Mouse (Mus musculus) embryo, embryonic 11 days (tissue): ENCODE measurements around the gene Bahcc1.

Experiments
- DNase-seq: peaks from one replicate; pipeline ENCODE4 v3.0.0-alpha.2; 2015

The Bahcc1 gene

DNA sequence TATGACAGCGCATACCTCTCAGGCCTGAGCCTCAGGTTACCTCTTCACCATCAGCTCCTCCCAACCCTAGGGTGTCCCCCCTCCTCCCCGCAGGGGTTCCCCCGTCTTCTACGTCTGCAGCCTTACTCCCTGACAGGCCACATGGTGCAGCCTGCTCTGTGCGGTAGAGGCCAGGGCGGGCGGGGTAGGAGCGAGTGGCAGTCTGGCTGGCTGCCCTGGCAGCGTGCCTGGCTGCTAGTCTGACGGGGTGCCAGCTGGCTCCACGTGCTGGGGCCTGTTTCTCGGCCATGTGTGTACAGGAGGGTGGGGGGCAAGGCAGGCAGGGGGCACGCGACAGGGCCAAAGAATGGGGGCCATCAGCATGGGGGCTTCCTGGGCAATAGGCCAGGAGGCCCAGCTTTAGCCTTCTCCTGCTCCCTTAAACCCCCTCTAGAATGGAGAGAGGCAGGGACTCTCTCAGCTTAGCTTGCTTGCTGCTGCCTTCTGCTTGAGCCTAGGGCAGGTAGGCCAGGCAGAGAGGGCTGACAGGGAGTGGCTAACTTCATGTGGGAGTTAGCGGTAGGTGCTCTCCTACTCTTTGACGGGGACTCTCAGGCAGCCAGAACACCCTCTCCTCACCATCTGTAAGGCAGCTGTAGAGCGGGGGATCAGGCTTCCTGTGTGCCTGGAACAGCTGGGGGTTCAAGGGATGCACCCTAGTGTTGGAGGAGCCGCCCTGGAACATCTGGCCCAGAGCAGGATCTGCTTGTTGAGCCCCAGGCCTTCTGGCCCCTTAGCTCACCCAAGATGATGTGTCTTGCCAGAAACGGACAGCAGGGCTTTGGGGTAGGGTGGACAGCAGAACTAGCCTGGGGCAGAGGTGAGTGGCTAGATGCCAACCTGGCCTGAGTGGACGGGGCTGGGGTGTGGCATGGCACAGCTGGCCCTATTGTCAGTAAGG, 28.9 kb downstream of the Bahcc1 start:
- DNase-seq, result no peak

DNA sequence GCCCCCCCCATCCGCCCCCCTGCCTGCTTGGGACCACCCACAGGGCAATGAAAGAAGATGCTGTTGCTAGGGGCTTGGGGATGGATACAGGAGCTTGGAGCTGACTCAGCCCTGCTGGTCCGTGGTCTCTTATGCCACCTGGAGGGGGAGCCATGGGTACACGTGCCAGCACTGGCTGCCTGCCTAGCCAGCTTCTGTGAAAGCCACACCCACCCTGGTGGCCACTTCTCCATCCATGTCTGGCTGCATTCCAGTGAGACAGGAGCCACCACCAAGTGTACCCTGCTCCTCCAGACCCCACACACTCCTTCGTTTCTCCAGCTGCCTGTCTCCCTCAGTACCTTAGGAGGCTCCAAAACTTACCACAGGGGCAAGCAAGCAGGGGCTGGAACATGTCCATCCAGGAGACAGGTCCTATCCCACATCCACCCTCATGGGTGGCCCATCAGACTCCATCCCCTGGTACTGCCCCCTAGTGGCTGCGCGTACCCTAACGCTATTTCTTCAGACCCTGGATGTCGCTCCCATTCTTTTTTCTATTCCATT, 29.7 kb downstream of the Bahcc1 start:
- DNase-seq, result peak; percentile 80

DNA sequence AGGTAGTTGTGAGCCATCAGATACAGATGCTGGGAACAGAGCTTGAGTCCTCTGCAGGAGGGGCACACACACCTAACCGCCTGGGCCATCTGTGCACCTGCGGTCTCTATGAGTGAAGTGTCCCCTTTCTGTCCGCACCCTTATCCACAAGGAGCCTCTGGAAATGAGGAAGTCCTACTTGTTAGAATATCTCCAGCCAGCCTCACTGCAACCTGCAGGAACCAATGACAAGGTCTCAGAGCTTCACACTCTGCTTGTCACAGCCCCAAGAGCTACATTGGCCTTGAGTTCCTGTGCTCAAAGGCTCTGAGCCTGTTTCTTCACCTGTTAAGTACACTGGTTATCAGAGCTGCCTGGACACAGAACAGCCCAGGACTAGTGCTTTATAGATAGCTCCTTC, 30.4 kb downstream of the Bahcc1 start:
- DNase-seq, result no peak

DNA sequence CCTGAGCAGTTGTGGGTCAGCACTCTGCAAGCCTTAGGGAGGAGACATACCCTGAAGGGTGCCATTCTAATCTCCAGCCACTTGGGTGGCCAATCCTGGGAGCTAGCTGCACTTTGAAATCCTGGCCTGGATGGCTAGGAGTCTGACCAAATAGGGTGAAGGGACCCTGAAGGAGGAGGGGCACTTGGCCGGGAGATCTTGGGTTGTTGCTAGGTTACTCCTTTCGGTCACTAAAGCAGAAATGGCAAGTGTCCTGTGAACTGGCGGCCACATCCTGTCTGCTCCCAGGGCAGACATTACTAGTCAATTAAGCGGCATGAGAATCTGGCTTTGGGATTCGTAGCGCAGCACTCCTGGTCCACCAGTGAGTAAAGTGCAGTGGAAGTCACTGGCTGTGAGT, 31.3 kb downstream of the Bahcc1 start:
- DNase-seq, result peak; percentile 34

DNA sequence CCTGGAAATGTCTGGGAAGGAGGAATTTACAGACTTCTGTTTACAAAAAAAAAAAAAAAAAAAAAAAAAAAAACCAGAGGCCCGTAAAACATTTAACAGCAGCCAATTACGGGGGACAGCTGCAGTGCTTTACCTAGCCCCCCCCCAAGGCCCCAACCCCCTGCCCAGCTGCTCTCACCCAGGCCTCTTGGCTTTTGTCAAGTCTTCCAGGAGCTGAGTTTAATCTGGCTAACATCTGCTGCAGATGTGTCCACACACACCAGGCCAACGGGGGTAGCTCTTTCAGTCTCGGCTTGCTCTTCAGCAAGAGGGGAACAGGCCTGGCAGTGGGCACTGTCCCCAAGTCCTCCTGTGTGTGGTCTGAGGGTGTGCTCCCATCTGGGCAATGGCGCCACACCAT, 32.7 kb downstream of the Bahcc1 start:
- peak; percentile 36 for DNase-seq

DNA sequence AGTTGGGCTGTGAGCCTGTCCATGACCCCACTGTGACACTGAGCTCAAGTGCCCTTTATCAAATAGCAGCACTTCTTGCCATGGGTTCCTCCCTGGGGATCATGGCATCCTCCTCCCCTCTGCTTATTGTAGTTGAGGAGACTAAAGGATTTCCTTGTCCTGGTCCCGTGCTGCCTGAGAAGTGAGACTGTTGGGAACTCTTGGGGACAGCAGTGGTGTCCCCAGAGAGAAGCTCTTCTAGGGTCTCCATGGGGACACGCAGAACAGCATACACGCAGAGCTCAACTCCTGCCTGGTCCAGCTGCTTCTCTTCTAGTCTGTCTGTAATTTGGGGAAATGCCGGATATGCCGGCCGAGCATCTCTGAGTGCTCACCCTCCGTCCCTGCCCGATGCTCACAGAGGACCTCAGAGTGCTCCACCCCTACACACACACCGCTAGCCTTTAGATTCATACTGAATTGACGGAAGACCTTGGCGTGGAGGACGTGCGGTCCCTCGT, 33.6 kb downstream of the Bahcc1 start:
- no peak for DNase-seq

DNA sequence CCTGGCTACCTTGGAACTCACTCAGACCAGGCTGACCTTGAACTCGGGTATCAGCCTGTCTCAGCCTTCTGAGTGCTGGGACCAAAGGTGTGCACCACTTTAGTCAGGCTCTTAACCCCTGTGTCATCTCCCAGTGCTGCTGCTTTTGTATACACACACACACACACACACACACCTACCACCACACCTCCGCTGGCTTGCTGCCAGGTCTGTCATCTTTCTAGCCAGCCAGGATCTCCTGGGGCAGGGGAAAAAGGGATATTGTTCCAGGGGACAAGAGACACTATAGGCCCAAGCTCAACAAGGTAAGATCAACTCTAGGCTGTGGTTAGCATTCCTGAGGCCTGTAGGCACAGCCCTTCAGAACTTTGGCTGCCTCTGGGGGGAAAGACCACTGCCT, 34.5 kb downstream of the Bahcc1 start:
- no peak for DNase-seq

DNA sequence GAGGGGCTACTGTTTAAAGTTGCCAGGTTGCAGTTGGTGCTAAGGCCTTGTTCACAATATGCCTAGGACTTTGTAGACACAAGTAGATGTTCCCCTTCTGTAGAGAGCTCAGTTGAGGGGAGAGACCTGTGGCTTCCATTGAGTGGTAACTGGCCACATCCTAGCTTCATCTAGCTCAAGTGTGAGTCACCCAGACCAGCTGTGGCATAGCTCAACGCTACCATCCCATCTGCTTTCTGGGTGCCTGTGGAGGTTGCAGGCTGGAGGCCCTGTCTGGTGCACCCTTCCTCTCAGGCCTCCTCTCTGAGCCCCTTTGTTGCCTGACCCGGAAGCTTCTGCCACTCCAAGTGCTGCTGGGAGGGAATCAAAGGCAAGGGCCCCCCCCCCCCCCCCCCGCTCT, 34.9 kb downstream of the Bahcc1 start:
- DNase-seq, result no peak

DNA sequence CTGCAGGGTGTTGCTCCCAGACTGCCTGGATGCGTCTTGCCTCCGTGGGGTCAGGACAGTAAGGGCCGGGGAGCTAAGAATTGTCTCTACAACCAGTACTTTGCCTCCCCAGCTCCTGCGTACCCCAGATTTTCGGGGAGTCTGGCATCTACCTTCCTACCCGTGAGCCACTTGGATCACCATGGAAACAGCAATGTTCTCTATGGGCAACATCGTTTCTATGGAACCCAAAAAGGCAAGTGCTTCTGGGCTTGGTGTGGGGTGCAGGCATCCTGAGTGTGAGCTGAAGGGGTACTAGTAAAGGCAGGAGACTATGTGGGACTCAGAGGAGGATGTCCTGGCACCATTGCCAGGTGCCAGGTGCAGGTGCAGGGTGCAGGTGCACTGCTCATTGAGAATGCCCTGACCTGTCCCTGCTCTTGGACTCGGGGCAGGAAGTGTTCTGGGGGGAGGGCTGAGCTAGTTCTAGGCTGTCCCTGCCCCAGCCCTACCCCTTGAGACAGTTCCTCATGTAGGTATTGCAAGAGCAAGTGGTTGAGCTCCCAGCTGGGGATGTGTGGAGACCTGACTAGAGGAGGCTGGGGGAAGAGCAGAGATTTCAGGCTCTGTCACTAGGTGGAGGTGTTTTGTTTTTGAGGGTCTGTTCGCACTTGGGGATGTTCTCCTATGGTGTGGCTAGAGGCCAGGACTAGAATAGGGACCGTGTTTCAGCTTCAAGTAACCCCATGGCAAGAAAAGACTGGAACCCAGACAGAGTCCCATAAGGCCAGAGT, 35.6 kb downstream of the Bahcc1 start:
- DNase-seq, result no peak

DNA sequence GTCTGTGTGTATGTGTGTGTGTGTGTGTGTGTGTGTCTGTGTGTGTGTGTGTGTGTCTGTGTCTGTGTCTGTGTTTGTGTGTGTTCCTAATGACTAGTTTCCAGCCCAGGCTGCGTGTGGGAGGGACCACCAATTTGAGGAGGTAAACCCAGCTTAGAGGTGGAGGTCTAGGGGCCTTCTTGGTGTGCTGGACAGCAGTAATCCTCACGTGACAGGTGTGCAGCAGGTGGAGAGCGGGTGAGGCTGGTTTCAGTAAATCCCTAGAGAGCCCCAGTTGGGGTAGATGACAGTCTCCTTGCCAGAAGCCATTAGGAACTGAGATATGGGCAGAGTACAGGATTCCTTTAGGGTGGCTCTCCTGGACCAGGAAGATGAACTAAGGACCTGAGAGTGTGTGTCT, 36.3 kb downstream of the Bahcc1 start:
- no peak for DNase-seq

DNA sequence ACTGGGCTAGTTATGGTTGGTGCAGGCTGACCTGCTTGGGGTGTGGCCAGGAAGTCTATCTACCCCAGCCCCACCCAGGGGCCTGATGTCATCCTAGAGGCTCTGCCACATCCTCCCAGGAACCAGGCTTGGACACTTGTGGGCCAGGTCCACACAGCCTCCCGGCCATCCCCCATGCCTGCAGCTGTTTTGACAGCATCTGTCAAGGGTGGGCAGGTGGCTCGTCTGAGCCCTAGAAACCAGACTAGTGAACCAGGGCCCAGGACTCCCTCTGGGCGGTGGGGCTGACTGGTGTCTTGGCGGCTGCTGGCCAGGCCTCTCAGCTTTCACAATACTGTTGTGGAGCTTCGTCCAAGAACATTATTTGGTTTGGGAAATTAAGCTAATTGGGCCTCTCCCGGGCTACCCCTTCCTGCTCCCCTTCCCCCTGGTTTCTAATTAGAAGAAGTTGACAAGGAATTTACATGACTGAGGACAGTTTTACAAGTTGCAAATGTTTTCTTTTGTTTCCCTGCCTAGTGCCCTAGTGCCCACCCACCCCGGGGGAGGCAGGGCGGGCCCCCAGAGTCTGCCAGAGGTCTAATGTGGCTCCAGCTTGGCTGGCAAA, 36.9 kb downstream of the Bahcc1 start:
- DNase-seq, result peak; percentile 36

DNA sequence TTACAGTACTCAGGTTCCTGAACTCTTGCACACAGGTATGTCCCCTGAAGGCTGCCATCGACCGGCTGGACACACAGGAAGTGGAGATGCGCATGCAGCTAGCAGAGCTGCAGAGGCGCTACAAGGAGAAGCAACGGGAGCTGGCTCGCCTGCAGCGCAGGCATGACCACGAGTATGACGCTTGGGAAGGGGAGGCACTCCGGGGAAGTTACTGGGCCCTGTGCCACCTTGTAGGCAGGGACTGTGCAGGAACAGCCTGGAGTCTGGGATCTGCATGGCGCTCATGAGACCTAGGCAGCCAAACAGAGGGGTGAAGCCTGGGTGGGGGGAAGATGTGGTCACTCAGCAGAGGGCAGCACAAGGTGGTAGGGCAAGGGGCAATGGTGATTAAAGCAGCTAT, 46.6 kb downstream of the Bahcc1 start:
- DNase-seq, result no peak

DNA sequence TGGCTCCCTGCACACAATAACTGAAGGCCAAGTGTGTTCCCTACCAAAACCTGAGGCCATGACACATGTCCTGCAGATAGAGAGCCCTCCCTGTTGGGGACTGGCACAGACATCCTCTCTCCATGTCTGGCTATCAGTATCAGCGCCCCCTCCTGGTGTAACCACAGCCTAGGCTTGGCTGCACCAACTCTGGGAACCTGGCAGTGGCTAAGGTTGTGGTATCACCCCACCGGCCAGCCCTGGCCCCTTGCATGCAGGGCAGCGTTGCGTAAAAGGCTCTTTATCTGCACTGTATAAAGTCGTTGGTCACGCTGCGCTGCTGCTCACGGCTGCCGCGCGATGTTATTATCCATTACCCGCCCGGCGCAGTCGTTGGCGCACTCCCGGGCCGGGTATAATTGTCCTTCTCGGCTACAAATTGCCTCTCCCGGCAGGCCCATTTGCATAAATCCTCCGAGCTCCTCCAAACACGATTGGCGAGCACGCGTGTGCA, 47.6 kb downstream of the Bahcc1 start:
- DNase-seq, result peak; percentile 78

DNA sequence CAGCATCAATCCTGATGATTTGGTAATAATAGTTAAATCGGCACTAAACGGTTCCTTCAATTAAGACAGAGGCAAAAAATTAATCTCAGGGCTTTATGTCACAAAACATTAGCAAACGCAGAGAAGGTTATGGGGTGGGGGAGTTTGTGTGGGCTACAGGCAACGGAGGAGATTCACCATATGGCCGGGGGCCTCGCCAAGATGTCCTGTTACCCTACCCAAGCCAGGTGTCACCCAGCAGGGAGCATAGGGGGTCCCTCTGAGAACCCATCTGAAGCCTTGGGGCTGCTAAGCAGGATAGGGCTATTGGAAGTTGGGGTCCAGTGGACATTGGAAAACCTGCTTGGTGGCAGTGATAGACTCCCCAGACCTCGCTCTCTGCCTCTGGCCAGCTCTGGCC, 48.0 kb downstream of the Bahcc1 start:
- no peak for DNase-seq

DNA sequence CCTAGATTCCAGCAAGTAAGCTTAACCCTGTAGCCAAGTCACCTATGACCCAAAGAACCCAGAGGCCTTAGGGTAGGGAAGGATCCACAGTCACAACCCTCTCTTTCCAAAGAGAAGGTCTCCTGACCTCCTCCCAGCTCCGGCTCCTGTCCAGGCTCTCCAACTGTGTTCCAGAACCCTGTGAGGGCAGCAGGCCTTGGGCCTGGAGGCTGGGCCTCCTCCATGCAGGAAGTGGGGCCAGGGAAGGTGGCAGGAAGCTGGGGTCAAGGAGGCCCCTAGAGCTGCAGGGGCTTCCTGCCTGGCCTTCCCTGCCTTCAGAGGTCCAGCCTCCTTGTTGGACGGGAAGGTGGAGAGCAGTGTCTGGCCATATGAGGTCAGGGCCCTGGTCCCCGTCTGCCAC, 48.5 kb downstream of the Bahcc1 start:
- DNase-seq, result no peak

DNA sequence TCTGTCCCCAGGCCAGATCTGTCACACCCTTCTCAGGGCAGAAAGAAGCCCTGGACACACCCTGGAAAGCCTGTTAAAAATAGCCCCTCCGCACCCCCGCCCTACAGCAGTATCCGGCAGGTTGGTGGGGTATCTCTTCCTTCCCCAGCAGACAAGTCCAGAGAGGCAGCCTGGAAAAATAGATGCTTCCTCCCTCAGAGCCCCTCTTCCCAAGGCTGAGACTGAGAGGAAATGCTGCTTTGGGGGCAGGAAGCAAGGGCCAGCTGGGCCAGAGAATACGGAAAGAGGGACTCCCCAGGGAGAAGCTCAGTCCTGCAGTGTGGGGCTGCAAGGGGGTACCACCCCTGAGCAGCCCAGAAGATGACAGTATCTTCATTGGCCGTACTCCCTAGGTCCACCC, 50.8 kb downstream of the Bahcc1 start:
- DNase-seq, result no peak

DNA sequence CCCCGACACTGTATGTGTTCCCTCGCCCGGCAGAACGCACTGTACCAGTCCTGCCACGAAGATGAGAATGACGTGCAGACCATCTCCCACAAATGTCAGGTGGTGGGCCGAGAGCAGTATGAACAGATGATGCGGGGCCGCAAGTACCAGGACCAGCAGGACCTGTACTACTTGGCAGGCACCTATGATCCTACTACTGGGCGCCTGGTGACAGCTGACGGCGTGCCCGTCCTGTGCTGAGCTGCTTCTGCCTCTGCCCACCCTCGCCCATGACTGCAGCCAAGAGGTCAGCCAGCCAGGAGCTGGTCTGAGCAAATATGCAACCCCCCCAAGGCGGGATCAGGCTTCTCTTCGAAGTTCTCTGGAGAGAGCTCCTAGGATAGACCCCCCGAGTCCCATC, 56.9 kb downstream of the Bahcc1 start:
- no peak for DNase-seq

DNA sequence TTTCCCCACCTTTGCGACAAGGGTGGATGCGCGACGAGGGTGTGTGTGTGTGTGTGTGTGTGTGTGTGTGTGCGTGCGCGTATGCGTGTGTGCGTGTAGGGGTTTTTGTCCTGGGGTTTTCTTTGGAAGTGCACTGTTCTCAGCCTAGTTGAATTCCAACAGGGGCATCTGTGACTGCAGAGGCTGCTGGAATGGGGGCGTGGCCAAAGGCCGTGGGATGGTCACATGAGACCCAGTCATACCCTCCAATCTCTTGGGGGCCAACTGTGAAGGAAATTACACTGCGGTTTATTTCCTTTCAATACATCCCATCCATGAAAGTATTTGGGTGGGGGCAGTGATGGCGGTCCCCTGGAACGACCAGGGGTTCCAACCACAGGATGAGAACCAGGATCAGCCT, 57.5 kb downstream of the Bahcc1 start:
- no peak for DNase-seq

DNA sequence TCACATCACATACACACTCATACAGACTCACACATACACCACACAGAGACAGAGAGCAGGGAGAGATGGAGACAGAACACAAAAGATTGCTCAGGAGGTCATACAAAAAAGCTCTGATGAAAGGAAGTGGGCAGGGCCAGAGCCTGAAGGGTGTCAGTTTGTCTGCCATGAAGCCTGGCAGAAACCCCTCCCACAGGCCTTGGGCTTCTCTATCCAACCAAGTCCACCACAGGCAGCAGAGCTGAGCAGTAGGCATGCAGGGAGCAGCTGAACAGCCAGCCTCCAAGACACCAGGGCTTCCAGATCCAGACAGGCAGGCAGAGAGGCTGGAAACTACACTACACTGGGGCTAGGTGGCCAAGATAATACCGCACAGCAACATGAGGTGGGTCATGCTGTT, 61.0 kb downstream of the Bahcc1 start:
- DNase-seq, result peak; percentile 53

DNA sequence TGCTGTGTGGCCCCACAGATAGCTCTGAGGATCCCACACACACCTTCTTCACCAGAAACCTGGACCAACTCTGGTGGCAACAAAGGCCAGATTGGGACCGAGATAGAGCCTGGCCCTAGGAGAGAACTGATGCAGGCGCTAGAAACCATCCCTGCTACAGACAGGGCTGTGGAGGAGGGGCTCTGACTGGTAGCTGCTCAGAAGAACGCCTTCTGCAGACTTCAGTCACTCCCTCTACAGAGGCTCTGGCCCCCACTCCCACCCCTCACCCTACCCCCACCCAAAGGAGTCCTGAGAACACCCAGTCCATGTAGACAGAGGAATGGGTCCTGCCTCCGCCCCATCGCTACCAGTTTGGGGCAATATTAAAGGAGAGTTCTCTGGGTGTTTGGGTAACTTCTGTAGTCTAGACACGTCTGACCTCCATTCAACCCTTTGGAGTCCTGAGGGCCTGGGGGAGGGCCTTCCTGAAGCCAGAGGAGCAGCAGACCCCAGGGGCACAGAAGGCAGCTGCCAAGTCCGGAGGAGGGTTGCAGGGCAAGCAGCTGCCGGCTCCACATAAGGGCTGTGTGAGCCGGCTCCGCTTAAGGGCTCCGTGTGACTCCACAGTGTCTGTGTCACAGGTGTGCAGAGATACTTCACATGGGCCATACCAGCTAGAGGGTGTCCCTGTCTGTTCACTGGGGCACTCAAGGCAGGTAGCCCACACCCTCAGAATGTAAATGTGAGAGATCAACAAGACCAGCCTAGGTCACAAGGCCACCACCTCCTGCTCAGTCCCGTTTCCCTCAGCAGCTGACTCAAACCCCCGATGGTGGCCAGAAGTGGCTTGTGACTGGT, 63.8 kb downstream of the Bahcc1 start:
- peak; percentile 66 for DNase-seq

DNA sequence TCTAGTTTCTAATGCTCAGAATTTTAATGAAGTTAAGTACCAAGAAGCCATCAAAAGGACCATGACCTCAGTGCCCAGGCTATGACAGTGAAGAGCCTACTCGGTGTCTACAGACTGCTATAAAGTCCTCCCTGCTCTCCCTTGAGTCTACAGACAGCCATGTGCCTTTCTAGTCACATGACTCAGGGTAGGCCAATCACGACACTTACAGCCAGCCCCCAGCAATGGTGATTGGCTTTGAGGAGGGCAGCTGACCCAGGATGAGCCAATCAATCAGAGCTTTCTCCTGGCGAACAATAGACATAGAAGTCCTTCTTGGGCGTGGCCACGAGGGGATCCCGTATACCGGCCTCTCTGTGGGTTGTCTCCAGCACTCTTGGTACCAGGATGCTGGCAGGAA, 65.0 kb downstream of the Bahcc1 start:
- DNase-seq, result no peak
